Mouse (Mus musculus) megakaryocyte, adult 5-6 weeks (primary cell): ENCODE results near the gene Ctse. TPM values are rescaled to one million over a fixed set of nuclear protein-coding genes. Genes with fewer than 3 reads are reported as not detected.
A peak's percentile ranks its signal among the peaks of the same experiment; 100 is the strongest.
"Not testable (repeated sequence)": the region's sequence is repeated elsewhere in the genome, so short reads cannot be mapped to it uniquely, and the experiment has no call there.

Experiments
- ATAC-seq: 2 replicates; pipeline ENCODE4 v1.8.0; 2016; ENCODE audit warnings: mild to moderate bottlenecking, inconsistent platforms; ENCODE audit not compliant: poor library complexity, severe bottlenecking
- total RNA-seq, 2 experiments: library from RNA; stranded (forward) in 1 of 2; stranded (reverse) in 1 of 2; fragments of 153-499, 151-499 nt in 1 of 2; fragments of 221-1000, 200-1000 nt in 1 of 2; gene quantifications; 2 replicates each; pipeline versions ENCODE4 v1.2.3 to v1.2.4; 2015 to 2017

The Ctse gene
- total RNA-seq (2015) (32.7 and 55.0 TPM in 2 replicates), total RNA-seq (2017) (15.1 and 31.0 TPM in 2 replicates)

DNA sequence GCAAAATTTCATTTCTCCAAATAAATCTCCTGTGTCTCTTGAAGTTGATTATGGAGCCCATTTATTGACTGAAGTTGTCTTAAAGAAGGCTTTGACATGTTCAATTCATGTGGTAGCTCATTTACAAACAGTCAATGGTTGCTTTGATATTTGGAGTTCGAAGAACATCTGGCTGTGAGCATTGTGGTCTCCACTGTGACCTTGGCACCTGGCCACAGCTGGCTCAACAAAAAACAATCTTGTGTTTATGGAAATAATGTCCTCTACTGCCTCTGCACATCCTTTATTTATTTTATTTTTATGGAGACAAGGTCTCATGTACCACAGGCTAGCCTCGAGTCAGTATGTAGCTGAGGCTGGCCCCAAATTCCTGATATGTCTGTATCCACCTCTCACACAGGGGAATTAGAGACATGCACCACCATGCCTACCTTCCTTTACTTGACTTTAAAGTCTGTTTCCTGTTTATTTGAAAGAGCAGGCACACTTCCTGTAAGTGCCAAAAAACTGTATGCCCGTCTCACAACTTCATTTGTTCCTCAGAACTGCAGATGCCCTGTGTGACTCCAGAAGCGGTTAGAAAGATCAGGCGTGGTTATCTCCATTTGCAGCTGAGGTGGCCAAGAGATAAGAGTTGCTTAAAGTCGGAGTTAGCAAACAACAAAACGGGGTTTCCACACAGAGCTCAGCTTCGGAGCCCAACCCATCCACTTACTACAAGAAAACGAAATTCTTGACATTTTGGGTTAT, at the start of gene Ctse:
Ctse (plus strand) TSS at position 516 of the 750 bp plus-strand sequence.
- peak; percentile 91 for ATAC-seq

DNA sequence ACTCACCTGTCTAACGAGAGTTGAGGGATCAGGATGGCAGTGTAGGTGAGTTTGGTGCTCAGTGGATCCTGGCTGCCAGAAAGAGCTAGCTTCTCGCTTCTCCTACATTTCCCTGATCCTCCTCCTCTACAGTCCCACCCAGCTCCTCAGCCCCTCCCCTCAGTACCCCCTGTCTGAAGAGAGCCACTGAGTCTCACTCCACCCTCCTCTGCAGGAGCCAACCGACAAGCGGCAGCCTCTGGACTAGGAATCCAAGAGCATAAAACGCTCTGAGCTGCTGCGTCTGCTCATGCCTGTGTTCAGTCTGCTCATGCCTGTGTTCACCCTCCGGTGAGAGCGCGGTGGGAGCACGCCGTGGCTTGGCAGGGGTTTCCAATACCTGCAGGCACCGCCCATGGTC, 39.2 kb upstream of the Ctse start, which contains the start of gene Avpr1b:
Avpr1b (plus strand) TSS at position 335 of the 400 bp plus-strand sequence.
- ATAC-seq, result no peak

DNA sequence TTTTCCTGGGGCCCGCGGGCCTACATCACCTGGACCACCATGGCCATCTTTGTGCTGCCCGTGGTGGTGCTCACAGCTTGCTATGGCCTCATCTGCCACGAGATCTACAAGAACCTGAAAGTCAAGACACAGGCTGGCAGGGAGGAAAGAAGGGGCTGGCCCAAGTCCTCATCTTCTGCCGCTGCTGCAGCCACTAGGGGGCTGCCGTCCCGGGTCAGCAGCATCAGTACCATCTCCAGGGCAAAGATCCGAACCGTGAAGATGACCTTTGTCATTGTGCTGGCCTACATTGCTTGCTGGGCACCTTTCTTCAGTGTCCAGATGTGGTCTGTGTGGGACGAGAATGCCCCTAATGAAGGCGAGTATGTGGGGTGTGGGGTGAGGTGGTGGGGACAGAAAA, 37.8 kb upstream of the Ctse start:
- ATAC-seq, result no peak

DNA sequence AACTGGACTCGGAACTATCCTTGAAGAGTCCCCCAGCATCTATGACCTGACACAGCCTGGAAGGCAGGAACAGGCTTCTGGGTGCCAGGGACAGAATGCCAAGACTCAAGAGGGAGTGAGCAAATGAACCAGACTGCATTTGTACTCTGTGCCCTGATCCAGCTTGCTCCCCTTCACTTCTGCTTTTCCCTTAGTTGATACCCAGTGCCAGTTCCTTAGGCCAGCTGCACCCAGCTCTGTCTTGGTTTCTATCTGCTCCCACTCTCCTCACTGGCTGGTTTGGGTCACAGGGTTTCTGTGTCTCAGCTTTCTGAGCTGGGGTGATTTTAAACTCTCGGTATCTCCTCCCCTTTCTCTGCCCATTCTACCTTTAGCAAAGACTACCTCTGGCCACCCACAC, 31.4 kb upstream of the Ctse start:
- peak; percentile 73 for ATAC-seq

DNA sequence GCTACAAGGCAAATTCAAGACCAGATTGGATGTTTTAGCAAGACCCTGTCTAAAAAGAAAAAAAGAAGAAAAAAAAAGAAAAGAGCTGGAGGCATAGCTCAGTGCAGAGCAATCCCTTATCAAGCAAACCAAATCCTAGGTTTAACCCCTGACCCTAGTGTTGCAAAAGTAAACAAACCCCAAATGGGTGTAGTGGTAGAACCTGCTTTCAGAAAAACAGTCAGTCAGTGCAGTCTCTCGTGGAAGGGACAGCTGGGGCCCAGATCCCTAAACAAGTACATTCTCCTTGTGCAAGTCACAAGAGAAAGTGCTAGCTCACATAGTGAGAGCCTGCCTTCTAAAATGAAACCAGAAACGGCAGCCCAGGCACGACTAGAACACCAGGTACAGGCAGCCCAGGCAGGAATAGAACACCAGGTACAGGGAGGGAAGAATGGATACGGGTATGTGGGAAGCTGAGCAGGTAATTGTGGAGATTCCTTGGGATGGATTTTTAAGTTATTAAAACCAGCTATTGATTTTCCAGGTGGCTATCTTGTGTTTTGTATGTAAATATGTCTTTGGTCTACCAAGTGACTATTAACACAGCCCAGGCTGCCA, 25.4 kb upstream of the Ctse start:
- no peak for ATAC-seq

DNA sequence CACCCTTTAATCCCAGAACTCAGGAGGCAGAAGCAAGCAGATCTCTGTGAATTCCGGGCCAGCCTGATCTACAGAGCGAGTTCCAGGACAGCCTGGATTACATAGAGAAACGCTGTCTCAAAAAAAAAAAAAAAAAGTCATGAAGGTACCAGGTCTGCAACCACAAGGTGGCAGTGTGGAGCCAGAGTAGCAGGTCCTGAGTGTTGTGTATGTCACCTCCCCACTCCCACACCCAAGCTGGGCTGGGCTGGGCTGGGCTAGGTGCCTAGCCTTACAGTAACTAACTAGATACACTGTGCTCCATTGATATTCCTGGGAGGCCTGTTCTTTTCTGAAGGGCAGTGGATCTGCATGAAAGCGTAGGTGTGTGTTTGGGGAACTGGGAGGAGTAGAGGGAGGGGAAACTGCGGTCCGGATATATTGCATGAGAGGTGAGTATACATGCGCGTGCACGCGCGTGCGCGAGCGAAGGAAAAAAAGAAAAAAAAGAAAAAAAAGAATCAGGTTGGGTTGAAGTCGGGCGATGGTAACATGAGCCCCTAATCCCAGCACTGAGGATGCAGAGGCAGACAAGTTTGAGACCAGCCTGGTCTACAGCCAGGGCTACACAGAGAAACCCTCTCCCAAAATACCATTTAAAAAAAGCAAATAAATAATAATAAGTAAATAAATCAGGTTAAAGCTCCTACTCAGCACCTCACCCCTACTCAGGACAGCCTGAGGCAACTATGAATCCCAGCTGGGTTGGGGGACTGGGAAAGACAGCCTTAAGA, 24.6 kb upstream of the Ctse start:
- peak; percentile 99 for ATAC-seq

DNA sequence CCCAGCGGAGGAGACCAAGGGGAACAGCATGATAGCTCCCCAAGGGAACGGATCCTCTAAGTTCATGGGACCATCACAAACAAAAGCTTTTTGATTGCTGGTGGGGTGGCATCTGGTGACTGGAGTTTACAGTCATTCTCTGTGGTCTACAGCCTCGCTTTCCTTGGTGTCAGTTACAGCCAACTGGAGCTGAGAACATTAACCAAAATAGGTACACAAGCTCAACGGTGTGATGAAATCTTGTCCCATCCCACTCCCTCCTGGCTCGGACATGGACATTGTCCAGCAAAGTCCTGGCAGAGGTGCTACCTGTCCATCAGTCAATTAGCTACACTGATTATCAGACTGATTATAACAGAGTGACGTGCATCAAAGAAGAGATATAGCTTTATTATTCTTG, 23.5 kb upstream of the Ctse start:
- no peak for ATAC-seq

DNA sequence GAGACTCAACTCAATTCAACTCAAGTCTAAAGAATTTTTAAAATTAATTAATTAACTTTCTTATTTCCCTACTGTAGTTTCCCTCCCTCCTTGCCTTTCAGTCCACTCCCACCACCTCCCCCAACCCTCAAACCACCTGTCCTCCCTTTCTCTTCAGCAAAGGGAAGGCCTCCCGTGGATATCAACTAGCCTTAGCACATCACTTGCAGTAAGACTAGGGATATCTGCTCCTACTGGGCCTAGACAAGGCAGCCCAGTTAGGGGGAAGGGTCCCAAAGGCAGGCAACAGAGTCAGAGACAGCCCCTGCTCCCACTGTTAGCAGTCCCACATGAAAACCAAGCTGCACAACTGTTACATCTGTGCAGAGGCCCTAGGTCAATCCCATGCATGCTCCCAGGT, 22.0 kb upstream of the Ctse start:
- no peak for ATAC-seq

DNA sequence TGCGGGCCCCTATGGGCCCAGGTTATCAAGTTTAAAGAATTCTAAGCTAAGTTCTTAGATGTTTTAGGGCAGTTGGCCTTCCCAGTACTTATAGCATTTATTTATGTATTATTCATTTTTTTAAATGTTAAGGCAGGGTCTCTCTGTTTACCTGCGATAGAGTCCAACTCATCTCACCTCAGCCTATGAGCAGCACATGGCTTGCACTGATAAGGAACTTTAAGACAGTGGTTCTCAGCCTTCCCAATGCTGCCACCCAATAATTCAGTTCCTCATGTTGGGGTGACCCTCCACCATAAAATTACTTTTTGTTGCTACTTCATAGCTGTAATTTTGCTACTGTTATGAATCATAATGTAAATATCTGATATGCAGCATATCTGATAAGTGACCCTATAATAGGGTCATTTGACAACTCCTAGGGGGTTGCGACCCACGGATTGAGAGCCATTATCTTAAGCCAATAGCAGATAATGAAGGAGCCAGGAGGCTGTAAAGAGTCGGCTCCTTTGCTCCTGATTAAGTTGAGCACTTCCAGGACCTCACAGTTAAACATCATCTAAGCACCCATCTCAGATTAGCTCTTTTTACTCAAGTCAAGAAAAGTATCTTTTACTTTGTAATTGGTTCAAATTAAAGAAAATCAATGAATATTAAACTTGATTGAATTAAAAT, 21.4 kb upstream of the Ctse start:
- no peak for ATAC-seq

DNA sequence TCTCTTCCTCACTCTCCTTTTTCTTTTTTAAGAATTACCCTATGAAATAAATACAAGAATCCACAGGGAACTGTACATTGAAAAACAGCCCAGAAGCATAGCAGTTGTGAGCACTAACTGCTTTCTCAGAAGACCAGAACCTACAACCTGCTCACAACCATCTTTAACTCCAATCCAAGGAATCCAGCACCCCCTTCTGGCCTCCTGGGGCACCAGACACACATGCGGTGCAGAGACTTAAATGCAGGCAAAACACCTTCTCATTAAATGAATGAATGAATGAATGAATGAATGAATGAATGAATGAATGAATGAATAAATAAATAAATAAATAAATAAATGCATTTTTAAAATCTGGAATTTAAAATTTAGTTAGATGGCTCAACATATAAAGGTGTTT, 19.5 kb upstream of the Ctse start:
- ATAC-seq, result no peak

DNA sequence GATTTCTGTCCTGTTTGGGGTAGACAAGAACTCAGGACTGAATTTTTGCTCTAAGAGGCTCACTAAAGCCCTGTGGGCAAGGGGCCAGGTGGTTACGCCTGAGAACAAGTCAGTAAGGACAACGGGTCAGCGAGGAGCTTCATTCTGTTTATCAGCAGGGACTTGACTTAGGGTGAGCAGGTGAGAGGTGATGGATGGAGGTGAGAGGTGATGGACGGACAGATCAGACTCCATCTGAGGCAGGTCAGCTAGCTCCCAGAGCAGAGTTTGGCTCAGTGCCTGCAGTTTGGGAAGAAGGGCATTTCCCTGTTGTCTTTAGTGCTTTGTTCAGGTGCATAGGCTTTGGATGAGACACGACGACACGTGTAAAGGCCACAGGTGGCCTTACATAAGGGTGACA, 18.8 kb upstream of the Ctse start:
- no peak for ATAC-seq

DNA sequence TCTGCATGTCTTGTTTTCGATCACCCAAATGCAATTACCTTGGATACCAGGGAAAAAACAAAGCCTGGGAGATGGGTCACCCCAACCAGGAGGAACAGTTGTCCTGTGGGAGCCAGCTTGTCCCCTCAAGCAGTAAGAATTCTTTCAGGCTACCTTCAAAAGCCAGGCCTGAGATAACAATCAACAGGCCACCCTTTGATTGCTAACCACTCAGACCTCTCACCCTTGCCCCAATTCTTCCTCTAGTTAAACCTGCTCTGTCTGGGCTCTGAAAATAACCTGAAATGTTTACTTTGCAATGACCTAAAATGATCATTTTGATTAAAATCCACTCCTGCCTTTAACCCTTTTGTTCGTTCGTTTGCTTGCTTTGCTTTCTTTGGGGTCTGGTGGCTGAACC, 14.5 kb upstream of the Ctse start:
- ATAC-seq, result no peak

DNA sequence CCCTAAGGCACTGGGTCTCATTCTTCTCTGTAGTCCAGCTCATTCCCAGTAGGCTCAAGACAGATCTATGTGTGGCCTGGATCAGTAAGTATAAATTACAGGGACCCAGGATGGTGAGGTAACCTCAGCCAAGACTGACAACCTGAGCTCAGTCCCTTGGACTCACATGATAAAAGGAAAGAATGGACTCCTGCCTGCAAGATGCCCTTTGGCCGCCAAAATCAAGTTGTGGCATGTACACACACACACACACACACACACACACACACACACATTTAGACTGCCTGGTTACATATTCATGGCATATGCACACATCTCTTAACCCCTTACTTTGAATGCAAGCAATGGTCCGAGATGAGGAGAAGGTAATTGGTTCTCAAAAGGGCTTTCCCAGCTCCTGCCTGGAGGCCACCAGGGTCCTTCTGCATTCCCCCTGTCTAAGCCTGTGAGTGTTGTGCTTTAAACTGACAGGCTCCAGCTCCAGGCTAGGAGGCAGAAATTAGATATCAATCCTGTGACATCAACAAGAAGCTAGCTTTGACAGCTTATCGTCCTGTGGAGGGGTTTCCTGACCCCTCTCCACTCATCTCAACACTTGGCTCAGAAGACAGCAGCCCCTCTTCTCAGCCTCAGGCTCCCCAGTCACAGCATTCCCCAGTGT, 13.8 kb upstream of the Ctse start:
- no peak for ATAC-seq

DNA sequence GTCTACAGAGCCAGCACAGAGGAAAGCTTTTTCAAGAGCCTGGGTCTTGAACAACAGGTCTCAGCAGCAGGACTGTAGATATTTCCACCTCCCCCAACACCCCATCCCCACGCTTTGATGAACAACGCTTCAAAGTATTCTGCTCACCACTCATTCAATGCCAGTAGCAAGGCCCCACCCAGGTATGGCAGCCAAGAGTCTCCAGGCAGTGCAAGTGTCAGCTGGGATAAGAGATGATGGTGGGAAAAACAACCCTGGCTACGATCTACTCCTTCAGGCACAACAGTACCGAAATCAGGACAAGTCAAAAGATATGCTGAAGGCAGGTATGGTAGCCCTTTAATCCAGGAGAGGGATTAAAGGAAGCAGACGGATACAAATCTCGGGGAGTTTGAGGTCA, 11.9 kb upstream of the Ctse start:
- no peak for ATAC-seq

DNA sequence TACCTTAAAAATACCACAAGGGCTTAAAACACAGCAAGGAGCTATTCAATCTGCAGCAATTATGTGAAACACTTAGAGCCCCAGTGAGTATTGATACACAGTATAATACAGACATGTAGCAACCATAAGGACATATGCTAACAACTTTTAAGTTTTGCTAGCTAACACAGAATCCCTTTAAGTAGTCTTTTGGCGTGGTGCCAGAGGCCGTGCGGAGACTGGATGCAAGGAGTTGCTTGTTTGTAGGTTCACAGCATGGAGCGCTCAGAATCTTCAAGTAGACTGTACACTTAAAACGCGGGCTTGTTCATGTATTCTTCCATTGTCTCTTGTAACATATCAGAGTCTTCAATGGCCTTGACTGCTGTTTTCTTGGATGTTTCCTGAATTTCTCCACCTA, 5.9 kb upstream of the Ctse start:
- ATAC-seq, result not testable (repeated sequence)

DNA sequence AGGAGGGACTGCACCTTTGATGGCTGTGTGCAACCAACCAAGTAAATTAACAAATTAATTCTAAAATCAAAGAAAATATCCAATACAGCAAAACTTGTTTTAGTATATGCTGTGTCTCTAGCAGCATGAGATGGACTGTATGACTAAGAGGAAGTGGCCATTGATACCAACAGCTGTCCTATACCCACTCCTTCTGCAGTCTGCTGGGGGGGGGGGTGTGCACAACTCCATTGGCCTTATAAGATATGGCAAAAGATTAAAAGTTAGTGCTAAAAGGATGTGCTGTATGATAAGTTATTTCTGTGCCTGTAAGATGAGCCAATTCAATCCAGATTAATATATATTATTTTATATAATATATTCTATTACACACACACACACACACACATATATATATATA, 3.6 kb upstream of the Ctse start:
- ATAC-seq, result no peak

DNA sequence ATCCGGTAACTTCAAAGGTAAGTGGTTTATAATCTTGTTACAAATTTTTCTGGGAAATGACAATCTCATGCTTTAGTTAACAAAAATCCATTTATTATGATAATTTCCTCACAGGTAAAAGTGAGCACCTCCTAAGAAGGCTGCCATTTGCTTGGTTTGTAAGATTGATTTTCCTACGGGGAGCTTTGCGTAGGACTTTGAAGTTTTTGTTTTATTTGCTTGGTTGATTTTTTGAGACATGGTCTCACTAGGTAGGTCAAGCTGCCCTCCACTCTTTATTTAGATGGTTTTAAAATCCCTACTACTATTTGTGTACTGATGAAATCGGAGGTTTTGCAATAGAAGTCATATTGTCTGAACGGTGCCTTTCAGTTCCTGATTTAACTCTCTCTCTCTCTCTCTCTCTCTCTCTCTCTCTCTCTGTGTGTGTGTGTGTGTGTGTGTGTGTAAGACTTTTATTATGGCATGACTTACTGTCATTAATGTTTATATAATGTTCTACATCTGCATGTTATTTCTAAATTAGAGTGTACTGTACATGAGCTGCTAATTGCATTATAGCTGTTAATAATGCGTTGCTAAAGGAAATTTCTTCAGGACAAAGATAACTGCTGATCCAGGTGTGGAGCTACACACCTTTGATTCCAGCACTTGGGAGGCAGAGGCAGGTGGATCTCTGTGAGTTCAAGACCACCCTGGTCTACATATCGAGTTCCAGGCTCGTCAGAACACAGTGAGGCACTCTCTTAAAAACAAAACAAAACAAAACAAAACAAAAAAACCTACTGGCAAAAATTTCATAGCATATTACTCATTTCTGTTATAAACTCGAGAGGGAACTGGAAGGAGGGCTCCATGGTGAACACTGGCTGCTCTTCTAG, 675 bp downstream of the Ctse start:
- peak; percentile 79 for ATAC-seq

DNA sequence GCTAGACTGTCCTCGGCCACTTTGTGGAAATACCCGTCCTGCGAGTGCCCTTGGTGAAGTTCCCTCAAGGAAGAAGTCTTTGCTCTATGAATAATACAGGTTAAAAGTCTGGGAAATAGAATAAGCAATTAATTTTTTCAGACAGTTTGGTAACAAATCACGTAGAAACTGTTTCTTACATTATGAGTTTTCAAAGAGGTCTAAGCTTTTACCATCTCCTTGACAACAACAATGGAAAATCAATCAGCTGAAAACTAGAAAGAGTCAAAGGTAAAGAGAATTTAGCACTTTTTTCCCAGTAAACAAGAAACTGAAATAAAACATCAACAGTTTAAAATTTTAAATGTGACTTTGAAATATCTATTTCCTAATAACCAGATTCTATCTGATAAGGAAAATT, 2.0 kb downstream of the Ctse start:
- no peak for ATAC-seq

DNA sequence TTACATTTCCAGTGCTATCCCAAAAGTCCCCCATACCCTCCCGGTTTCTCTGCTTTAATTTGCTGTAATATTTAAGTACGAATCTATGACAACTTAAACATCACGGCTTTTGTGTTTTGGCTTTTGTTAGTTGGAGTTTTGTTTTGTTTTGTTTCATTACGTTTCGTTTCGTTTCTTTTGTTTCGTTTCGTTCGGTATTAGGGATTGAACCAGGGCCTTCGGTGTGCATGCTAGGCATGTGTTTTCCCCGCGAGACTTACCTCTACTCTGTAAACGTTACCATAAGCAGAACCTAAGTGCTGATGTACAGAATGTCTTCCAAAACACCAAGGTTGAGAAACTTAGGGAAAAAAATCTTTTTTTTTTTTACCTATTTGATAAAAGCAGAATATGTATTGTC, 3.5 kb downstream of the Ctse start:
- no peak for ATAC-seq

DNA sequence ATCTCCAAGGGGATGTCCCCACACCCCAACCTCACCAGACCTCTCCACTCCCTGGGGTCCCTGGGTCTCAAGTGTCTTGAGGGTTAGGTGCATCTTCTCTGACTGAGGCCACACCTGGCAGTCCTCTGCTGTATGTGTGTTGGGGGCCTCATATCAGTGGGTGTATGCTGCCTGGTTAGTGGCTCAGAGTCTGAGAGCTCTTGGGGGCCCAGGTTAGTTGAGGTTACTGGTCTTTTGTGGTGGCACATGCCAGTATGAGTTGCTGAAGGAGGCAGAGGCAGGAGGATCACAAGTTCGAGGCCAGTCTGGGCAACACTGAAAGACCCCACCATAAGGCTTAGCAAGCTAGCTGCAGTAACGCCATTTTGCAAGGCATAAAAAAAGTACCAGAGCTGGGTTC, 4.1 kb downstream of the Ctse start:
- no peak for ATAC-seq
